Mouse (Mus musculus) megakaryocyte-erythroid progenitor cell, adult 5-6 weeks (primary cell): ENCODE data around the gene Tmem120b. TPM values are rescaled to one million over a fixed set of nuclear protein-coding genes. Genes with fewer than 3 reads are reported as not detected.

Source experiments
- ATAC-seq: replicated peaks from 2 replicates; pipeline ENCODE4 v1.8.0; 2016; ENCODE audit warnings: mild to moderate bottlenecking, inconsistent platforms; ENCODE audit not compliant: severe bottlenecking, poor library complexity, low FRiP score, low TSS enrichment
- total RNA-seq, 2 experiments: library from RNA; stranded (forward) in 1 of 2; stranded (reverse) in 1 of 2; fragments of 200-1000, 215-1000 nt in 1 of 2; fragments of >200 nt in 1 of 2; fragmentation: Nextera tagmentation in 1 of 2; gene quantifications; 2 replicates each; pipeline ENCODE4 v1.2.3; 2014 to 2017

The Tmem120b gene
- total RNA-seq, 2 experiments from 2014 or later = 12.6 to 24.8 TPM

- no peak for ATAC-seq
These were observed 52.5 kb downstream of the Tmem120b start for GRCm38 (mm10) chr5:123120624-123121215.

GRCm38 (mm10) chr5:123122181-123122580 is 54.0 kb downstream of the Tmem120b start:
- ATAC-seq = no peak

- no peak for ATAC-seq
These were observed 56.9 kb downstream of the Tmem120b start for GRCm38 (mm10) chr5:123125105-123125504.

- no peak for ATAC-seq
These were observed 57.6 kb downstream of the Tmem120b start for GRCm38 (mm10) chr5:123125638-123126406.

- no peak for ATAC-seq
These were observed 58.8 kb downstream of the Tmem120b start for GRCm38 (mm10) chr5:123127031-123127430.

- ATAC-seq = peak; percentile 24; the same call in 1 of the 2 replicates
These were observed 60.4 kb downstream of the Tmem120b start for GRCm38 (mm10) chr5:123128426-123129169.

GRCm38 (mm10) chr5:123129170-123129757 is 61.0 kb downstream of the Tmem120b start:
- ATAC-seq = no peak

- no peak for ATAC-seq
These were observed 62.0 kb downstream of the Tmem120b start for GRCm38 (mm10) chr5:123130030-123130813.

- no peak for ATAC-seq
These were observed 62.6 kb downstream of the Tmem120b start for GRCm38 (mm10) chr5:123130814-123131148.

GRCm38 (mm10) chr5:123132308-123133071 is 64.3 kb downstream of the Tmem120b start, which contains the start of gene Rhof:
Rhof (minus strand) TSS chr5:123132692.
- ATAC-seq = peak; percentile 58

GRCm38 (mm10) chr5:123133083-123133783 is 65.0 kb downstream of the Tmem120b start:
- no peak for ATAC-seq

GRCm38 (mm10) chr5:123133784-123134143 is 65.5 kb downstream of the Tmem120b start:
- ATAC-seq = no peak

GRCm38 (mm10) chr5:123134186-123134874 is 66.1 kb downstream of the Tmem120b start:
- ATAC-seq = no peak

GRCm38 (mm10) chr5:123134875-123135382 is 66.7 kb downstream of the Tmem120b start:
- ATAC-seq = no peak

GRCm38 (mm10) chr5:123135471-123136360 is 67.5 kb downstream of the Tmem120b start:
- 0 out of 2 replicates have a peak, but pooled peaks have one; percentile 9 for ATAC-seq

- peak; percentile 36 for ATAC-seq
These were observed 68.3 kb downstream of the Tmem120b start for GRCm38 (mm10) chr5:123136361-123137043.
